Mouse (Mus musculus): ENCODE results near the gene C2cd2.

The C2cd2 gene

GRCm38 (mm10) chr16:97883696-97884095, 78.7 kb downstream of the C2cd2 start:
- no peak for DNase-seq (ENCODE audit: low read depth, low spot score)

- DNase-seq (ENCODE audit: low read depth, low spot score): no peak
These were observed 79.5 kb downstream of the C2cd2 start for GRCm38 (mm10) chr16:97882891-97883290.

- DNase-seq (ENCODE audit: low read depth, low spot score): peak; percentile 42
These were observed 83.3 kb downstream of the C2cd2 start for GRCm38 (mm10) chr16:97879134-97879533.

GRCm38 (mm10) chr16:97877502-97877901, 84.9 kb downstream of the C2cd2 start:
- DNase-seq (ENCODE audit: low read depth, low spot score): no peak

- no peak for DNase-seq (ENCODE audit: low read depth, low spot score)
These were observed 87.3 kb downstream of the C2cd2 start for GRCm38 (mm10) chr16:97875101-97875500.

- no peak for DNase-seq (ENCODE audit: low read depth, low spot score)
These were observed 88.0 kb downstream of the C2cd2 start for GRCm38 (mm10) chr16:97874376-97874775.

GRCm38 (mm10) chr16:97872657-97873056, 89.7 kb downstream of the C2cd2 start:
- DNase-seq (ENCODE audit: low read depth, low spot score): no peak

GRCm38 (mm10) chr16:97869193-97870102, 93.0 kb downstream of the C2cd2 start:
- no peak for DNase-seq (ENCODE audit: low read depth, low spot score)

GRCm38 (mm10) chr16:97863932-97864467, 98.4 kb downstream of the C2cd2 start:
- DNase-seq (ENCODE audit: low read depth, low spot score): no peak

- DNase-seq (ENCODE audit: low read depth, low spot score): no peak
These were observed 106.3 kb downstream of the C2cd2 start for GRCm38 (mm10) chr16:97856050-97856449.

GRCm38 (mm10) chr16:97851741-97852319, 110.6 kb downstream of the C2cd2 start, which contains the start of gene Prdm15:
Prdm15 (minus strand) TSS chr16:97851850.
- peak; percentile 85 for DNase-seq (ENCODE audit: low read depth, low spot score)

- peak; percentile 86 for DNase-seq (ENCODE audit: low read depth, low spot score)
These were observed 111.2 kb downstream of the C2cd2 start for GRCm38 (mm10) chr16:97851061-97851740.

GRCm38 (mm10) chr16:97850667-97851060, 111.7 kb downstream of the C2cd2 start:
- peak; percentile 43 for DNase-seq (ENCODE audit: low read depth, low spot score)

- no peak for DNase-seq (ENCODE audit: low read depth, low spot score)
These were observed 113.6 kb downstream of the C2cd2 start for GRCm38 (mm10) chr16:97848832-97849231.

GRCm38 (mm10) chr16:97844967-97845937, 117.1 kb downstream of the C2cd2 start:
- no peak for DNase-seq (ENCODE audit: low read depth, low spot score)

GRCm38 (mm10) chr16:97832154-97832553, 130.2 kb downstream of the C2cd2 start:
- DNase-seq (ENCODE audit: low read depth, low spot score): no peak

- DNase-seq (ENCODE audit: low read depth, low spot score): no peak
These were observed 134.2 kb downstream of the C2cd2 start for GRCm38 (mm10) chr16:97828207-97828606.

- DNase-seq (ENCODE audit: low read depth, low spot score): no peak
These were observed 138.9 kb downstream of the C2cd2 start for GRCm38 (mm10) chr16:97823311-97824007.

- DNase-seq (ENCODE audit: low read depth, low spot score): no peak
These were observed 142.9 kb downstream of the C2cd2 start for GRCm38 (mm10) chr16:97819532-97819931.

GRCm38 (mm10) chr16:97817414-97817813, 145.0 kb downstream of the C2cd2 start:
- DNase-seq (ENCODE audit: low read depth, low spot score): no peak
